Mouse (Mus musculus): Measurements from ENCODE around the gene Srek1ip1.

The Srek1ip1 gene

GRCm38 (mm10) chr13:104792184-104792583 lies at the start of gene Srek1ip1:
Gene Srek1ip1 (plus strand): TSS chr13:104792484.
- no peak for DNase-seq (ENCODE audit: low read depth)

GRCm38 (mm10) chr13:104742866-104743265 lies 49.4 kb upstream of the Srek1ip1 start:
- no peak for DNase-seq (ENCODE audit: low read depth)

GRCm38 (mm10) chr13:104747032-104747431 lies 45.3 kb upstream of the Srek1ip1 start:
- DNase-seq (ENCODE audit: low read depth), result no peak

- no peak for DNase-seq (ENCODE audit: low read depth)
Measured at GRCm38 (mm10) chr13:104759381-104759780, 32.9 kb upstream of the Srek1ip1 start.

- DNase-seq (ENCODE audit: low read depth), result no peak
Measured at GRCm38 (mm10) chr13:104762401-104762800, 29.9 kb upstream of the Srek1ip1 start.

- no peak for DNase-seq (ENCODE audit: low read depth)
Measured at GRCm38 (mm10) chr13:104763193-104763592, 29.1 kb upstream of the Srek1ip1 start.

- no peak for DNase-seq (ENCODE audit: low read depth)
Measured at GRCm38 (mm10) chr13:104779104-104779670, 13.1 kb upstream of the Srek1ip1 start.

GRCm38 (mm10) chr13:104787260-104787659 lies 5.0 kb upstream of the Srek1ip1 start:
- DNase-seq (ENCODE audit: low read depth), result no peak

- peak; percentile 78 for DNase-seq (ENCODE audit: low read depth)
Measured at GRCm38 (mm10) chr13:104789663-104790062, 2.6 kb upstream of the Srek1ip1 start.

- no peak for DNase-seq (ENCODE audit: low read depth)
Measured at GRCm38 (mm10) chr13:104794421-104794820, 2.1 kb downstream of the Srek1ip1 start.

GRCm38 (mm10) chr13:104799067-104799466 lies 6.8 kb downstream of the Srek1ip1 start:
- no peak for DNase-seq (ENCODE audit: low read depth)

- DNase-seq (ENCODE audit: low read depth), result no peak
Measured at GRCm38 (mm10) chr13:104799566-104800182, 7.4 kb downstream of the Srek1ip1 start.

- peak; percentile 74 for DNase-seq (ENCODE audit: low read depth)
Measured at GRCm38 (mm10) chr13:104805681-104806080, 13.4 kb downstream of the Srek1ip1 start.

GRCm38 (mm10) chr13:104816270-104816634 lies 24.0 kb downstream of the Srek1ip1 start:
- DNase-seq (ENCODE audit: low read depth), result peak; percentile 63

GRCm38 (mm10) chr13:104816635-104817571 lies 24.6 kb downstream of the Srek1ip1 start, which contains the start of gene Cwc27:
Gene Cwc27 (minus strand): TSS chr13:104817142.
- peak; percentile 91 for DNase-seq (ENCODE audit: low read depth)

GRCm38 (mm10) chr13:104817696-104818095 lies 25.4 kb downstream of the Srek1ip1 start:
- DNase-seq (ENCODE audit: low read depth), result no peak

- DNase-seq (ENCODE audit: low read depth), result no peak
Measured at GRCm38 (mm10) chr13:104821192-104821591, 28.9 kb downstream of the Srek1ip1 start.

GRCm38 (mm10) chr13:104821908-104822307 lies 29.6 kb downstream of the Srek1ip1 start:
- no peak for DNase-seq (ENCODE audit: low read depth)

GRCm38 (mm10) chr13:104822411-104822838 lies 30.1 kb downstream of the Srek1ip1 start:
- peak; percentile 78 for DNase-seq (ENCODE audit: low read depth)

GRCm38 (mm10) chr13:104825470-104825869 lies 33.2 kb downstream of the Srek1ip1 start:
- no peak for DNase-seq (ENCODE audit: low read depth)

- DNase-seq (ENCODE audit: low read depth), result no peak
Measured at GRCm38 (mm10) chr13:104832811-104833210, 40.5 kb downstream of the Srek1ip1 start.

GRCm38 (mm10) chr13:104837628-104838027 lies 45.3 kb downstream of the Srek1ip1 start:
- no peak for DNase-seq (ENCODE audit: low read depth)

GRCm38 (mm10) chr13:104841937-104842336 lies 49.7 kb downstream of the Srek1ip1 start:
- no peak for DNase-seq (ENCODE audit: low read depth)

Measured in NIH3T3 (cell line).